Mouse (Mus musculus) cerebellum, adult 2 months (tissue): ENCODE measurements around the gene Pbx1.

ENCODE experiments used
- CTCF ChIP-seq: fragments of 200-500 bp; IDR thresholded peaks from 2 replicates; pipeline ENCODE4 v1.5.1; 2011; ENCODE audit warnings: low read depth, mild to moderate bottlenecking, control low read depth, low read length, moderate library complexity, borderline replicate concordance; ENCODE audit not compliant: insufficient read depth
- POLR2A ChIP-seq: fragments of 200-500 bp; IDR thresholded peaks from 2 replicates; pipeline ENCODE4 v1.6.1; 2011; ENCODE audit warnings: low read length, control low read depth, borderline replicate concordance; ENCODE audit not compliant: insufficient read depth

DNA sequence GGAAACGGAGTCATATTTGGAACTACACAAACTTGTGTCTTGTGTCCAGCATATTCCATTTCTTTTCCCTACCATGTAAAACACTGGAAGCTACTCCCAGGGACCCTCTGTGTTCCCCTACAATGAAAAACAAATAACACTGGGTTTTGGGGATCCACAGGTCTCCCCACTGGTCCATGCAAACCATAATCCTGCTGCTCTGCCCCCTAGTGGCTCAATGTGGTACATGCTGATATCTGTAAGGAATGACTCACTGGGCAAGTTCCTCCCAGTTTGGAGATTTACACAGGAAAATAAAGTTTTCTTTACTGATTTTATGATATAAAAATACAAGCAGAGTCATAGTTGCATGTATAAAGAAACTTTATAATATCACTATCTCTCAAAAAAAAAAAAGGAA lies 109.2 kb downstream of the Pbx1 start:
- TF ChIP-seq CTCF (peak; percentile 64; the same call in 1 of the 2 replicates), POLR2A (no peak)
